Mouse (Mus musculus) kidney, adult 11 months (tissue): Measurements from ENCODE around the gene Ifit2.
"Not testable (repeated sequence)": the region's sequence is repeated elsewhere in the genome, so short reads cannot be mapped to it uniquely, and the experiment has no call there.

Experiments used
- DNase-seq: peaks from one replicate; pipeline ENCODE4 v3.0.0; 2022

Gene Ifit2

DNA sequence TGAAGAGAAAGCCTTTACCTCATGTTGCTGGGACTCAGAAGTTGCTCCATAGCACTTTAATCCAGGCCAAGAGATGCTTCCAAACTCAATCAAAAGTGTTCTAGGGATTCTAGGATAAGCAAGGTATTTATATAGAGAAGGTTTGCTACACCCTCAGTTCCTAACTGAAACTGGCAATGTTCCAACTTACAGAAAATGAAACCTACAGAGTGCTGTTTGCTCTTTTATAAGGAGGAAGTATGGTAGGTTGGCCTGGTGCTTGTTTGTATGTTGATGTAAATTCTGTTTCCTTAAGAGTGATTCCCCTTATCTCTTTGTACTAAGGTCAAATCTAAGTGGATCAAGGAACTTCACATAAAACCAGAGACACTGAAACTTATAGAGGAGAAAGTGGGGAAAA, 48.8 kb downstream of the Ifit2 start:
- DNase-seq = not testable (repeated sequence)

DNA sequence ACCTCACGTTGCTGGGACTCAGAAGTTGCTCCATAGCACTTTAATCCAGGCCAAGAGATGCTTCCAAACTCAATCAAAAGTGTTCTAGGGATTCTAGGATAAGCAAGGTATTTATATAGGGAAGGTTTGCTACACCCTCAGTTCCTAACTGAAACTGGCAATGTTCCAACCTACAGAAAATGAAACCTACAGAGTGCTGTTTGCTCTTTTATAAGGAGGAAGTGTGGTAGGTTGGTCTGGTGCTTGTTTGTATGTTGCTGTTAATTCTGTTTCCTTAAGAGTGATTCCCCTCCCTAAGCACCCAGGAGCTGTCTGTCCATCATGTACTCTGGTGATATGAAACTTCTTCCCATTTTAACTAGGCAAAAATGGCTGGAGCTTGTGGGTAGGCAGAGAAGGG, 51.4 kb downstream of the Ifit2 start, which contains the start of gene Ifit1bl1:
Gene Ifit1bl1, minus strand, starts transcription at position 69 of the 400 bp plus-strand sequence.
- not testable (repeated sequence) for DNase-seq

DNA sequence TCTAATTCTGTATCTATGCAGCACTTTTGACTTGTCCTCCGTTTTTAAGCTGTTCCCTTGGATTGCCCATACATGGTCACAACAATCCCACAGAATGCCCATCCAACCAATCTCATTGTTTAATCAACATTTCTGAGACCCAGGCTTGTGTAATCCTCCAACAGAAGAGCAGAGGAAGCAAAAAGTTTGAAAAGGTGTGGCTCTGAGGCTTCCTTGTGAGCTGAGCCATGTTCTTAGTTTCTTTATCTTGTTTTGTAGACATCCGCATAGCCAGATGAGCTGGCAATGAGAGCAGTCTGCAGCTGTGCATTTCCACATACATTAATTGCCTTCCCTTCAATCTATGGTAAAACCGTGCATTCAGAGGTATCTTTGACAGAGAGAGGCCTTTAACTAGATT, 55.0 kb downstream of the Ifit2 start:
- DNase-seq = no peak

DNA sequence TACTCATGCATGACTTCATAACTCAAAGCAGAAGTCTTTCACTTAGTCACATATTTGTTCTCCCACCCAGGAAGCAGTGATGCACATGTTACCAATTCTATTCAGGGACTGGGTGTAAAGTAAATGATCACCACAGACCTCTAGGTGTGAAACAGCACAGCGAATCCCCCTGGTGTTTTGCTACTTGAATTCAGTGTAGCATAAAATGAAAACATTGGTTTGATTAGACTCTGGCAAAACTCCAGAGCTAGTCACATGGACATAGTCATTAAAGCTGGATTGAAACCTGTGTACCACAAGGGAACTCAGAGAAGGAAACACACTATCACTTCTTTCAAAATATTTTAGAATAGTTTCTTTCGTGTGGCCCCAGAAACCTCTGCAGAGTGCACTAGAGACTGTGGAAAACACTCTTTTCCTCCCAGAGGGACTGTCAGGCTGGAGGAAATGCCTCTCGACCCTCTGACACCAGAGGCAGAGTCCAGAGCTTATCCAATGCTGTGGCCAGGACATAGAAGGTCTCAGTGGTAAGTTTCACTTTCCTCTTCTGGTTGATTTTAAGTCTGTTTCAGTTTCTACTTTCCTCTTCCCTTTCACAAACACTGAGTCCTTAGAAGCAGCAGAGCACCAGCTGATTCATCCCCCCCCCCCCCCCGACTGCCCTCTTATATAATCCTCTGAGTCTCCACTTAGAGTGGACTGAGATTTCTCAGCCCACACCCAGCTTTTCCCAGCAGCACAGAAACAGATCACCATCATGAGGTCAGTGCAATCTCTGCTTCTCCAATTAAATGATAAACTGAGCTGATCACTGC, 57.0 kb downstream of the Ifit2 start, which contains the start of gene Ifit3b:
Gene Ifit3b, plus strand, starts transcription at position 734 of the 815 bp plus-strand sequence.
- peak; percentile 75 for DNase-seq

GRCm38 (mm10) chr19:34610118-34610517, 59.6 kb downstream of the Ifit2 start:
- DNase-seq = not testable (repeated sequence)

GRCm38 (mm10) chr19:34612243-34613001, 61.9 kb downstream of the Ifit2 start:
- not testable (repeated sequence) for DNase-seq

DNA sequence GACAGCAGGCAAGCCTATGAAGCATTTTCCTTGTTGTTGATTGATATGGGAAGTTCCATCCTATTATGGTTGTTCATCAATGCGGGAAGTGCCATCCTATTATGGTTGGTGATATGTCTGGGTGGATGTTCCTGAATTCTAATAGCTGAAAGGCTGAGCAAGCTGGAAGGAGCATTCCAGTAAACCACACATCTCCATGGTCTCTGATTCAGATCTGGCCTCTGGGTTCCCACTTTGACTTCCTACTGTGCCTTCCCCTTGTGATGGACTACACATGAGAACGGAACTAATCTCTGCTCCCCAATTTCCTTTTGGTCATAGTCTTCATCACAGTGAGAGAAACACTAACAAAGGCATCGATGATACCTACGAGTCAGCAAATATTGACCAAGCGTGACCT, 70.4 kb downstream of the Ifit2 start:
- no peak for DNase-seq

DNA sequence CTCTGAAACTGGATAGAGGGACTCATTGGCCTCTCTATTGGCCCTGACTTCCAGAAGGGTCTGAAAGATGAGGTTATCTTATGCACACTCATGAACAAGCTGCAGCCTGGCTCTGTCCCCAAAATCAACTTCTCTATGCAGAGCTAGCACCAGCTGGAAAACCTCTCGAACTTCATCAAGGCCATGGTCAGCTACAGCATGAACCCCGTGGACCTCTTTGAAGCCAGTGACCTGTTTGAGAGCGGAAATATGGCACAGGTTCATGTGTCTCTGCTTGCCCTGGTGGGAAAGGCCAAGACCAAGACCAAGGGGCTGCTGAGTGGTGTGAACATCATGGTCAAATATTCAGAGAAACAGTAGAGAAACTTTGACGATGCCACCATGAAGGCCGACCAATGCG, 73.3 kb downstream of the Ifit2 start:
- DNase-seq = no peak

DNA sequence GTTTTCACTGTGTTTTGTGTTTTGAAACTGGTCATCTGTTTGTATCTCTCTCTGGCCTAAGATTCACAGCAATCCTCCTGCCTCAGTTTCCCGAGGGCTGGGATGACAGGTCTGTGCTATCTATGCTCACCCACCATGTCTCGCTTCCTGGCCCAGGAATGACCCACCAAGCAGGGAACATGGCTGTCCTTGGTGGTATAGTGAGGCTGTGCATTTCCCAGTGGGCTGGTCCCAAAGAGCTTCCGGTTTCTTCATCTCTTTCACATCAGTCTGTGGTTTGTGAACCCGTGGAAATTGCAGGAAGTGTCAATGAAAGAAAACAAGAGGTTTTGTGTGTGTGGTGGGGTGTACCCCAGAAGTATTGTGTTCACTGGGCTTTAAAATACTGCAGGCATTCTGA, 74.2 kb downstream of the Ifit2 start:
- no peak for DNase-seq
